Mouse (Mus musculus) stomach, embryonic 16.5 days (tissue): ENCODE measurements around the gene Foxf2. TPM values are rescaled to one million over a fixed set of nuclear protein-coding genes. Genes with fewer than 3 reads are reported as not detected.

Experiments used
- ATAC-seq: fragments of 200-750 bp; cut with Nextera tagmentation; 2 replicates; pipeline ENCODE4 v1.8.0; 2017; ENCODE audit warnings: moderate number of reproducible peaks, moderate TSS enrichment; ENCODE audit not compliant: insufficient read depth, low FRiP score
- H3K27ac ChIP-seq: fragments of 300-500 bp; sonication (generic); 2 replicates; pipeline ENCODE4 v1.5.1; 2014; ENCODE audit warnings: low read length
- H3K27me3 ChIP-seq: fragments of 300-500 bp; sonication (generic); 2 replicates; pipeline ENCODE4 v1.6.1; 2014; ENCODE audit warnings: low read length, control low read depth, mixed read lengths; ENCODE audit not compliant: control insufficient read depth, insufficient read depth
- H3K36me3 ChIP-seq: fragments of 300-500 bp; sonication (generic); 2 replicates; pipeline ENCODE4 v1.6.1; 2014; ENCODE audit warnings: low read length; ENCODE audit not compliant: control insufficient read depth, insufficient read depth
- H3K4me1 ChIP-seq: fragments of 300-500 bp; sonication (generic); 2 replicates; pipeline ENCODE4 v1.6.1; 2014; ENCODE audit warnings: low read length, control low read depth, mixed read lengths; ENCODE audit not compliant: control insufficient read depth, insufficient read depth
- H3K4me2 ChIP-seq: fragments of 300-500 bp; sonication (generic); 2 replicates; pipeline ENCODE4 v1.6.1; 2014; ENCODE audit warnings: low read depth, low read length, mixed read lengths
- H3K4me3 ChIP-seq: fragments of 300-500 bp; sonication (generic); replicated peaks from 2 replicates; pipeline ENCODE4 v1.5.1; 2014; ENCODE audit warnings: mild to moderate bottlenecking, low read length
- H3K9ac ChIP-seq: fragments of 300-500 bp; sonication (generic); 2 replicates; pipeline ENCODE4 v1.6.1; 2014; ENCODE audit warnings: low read length
- H3K9me3 ChIP-seq: fragments of 300-500 bp; sonication (generic); replicated peaks from 2 replicates; pipeline ENCODE4 v1.6.1; 2016; ENCODE audit warnings: low read length, control low read depth; ENCODE audit not compliant: control insufficient read depth
- WGBS: fragments of 180-500 bp; shearing (Covaris S2); extraction: QIAGEN DNeasy Blood & Tissue Kit; methylation state at CpG from one replicate; pipeline ENCODE4 v1.1.7; 2014; 5-methylcytosine and 5-hydroxymethylcytosine counted together
- polyA plus RNA-seq: library from polyadenylated mRNA; unstranded; fragments of >200 nt; fragmentation: Nextera tagmentation; extraction: Ambion mirVana; gene quantifications from 2 replicates; pipeline ENCODE4 v1.2.1, GENCODE M21; 2015

Gene Foxf2
- polyA plus RNA-seq, 1 experiment from 2014 or later: 11.9 TPM

GRCm38 (mm10) chr13:31623291-31623690, 2.3 kb upstream of the Foxf2 start:
- Histone ChIP-seq H3K9ac (no peak overlapping the region), H3K9me3 (no peaks in the 10 kb centered on the region), H3K4me1 (peaks cover 15% of the 10 kb centered on the region), H3K4me3 (peak overlapping the region; percentile 68; the same call in 1 of the 2 replicates), H3K36me3 (no peaks in the 10 kb centered on the region), H3K27ac (no peak overlapping the region), H3K27me3 (peaks cover 68% of the 10 kb centered on the region), H3K4me2 (peak overlapping the region; percentile 78)
- 23% methylated on average over 6 of the region's 6 CpGs for WGBS
- ATAC-seq: no peak

GRCm38 (mm10) chr13:31623906-31624860, 1.4 kb upstream of the Foxf2 start:
- Histone ChIP-seq H3K36me3 (no peaks in the 10 kb centered on the region), H3K9ac (peak overlapping the region; percentile 85), H3K4me1 (peaks cover 14% of the 10 kb centered on the region), H3K27ac (peak overlapping the region; percentile 84), H3K4me2 (peak overlapping the region; percentile 78), H3K9me3 (no peaks in the 10 kb centered on the region), H3K4me3 (peak overlapping the region; percentile 68), H3K27me3 (peaks cover 61% of the 10 kb centered on the region)
- WGBS: 7% methylated on average over 20 of the region's 20 CpGs
- peak; percentile 15; the same call in 1 of the 2 replicates for ATAC-seq

- Histone ChIP-seq H3K4me3 (peak overlapping the region; percentile 68), H3K4me1 (peaks cover 11% of the 10 kb centered on the region), H3K9ac (peak overlapping the region; percentile 85), H3K9me3 (no peaks in the 10 kb centered on the region), H3K27ac (peak overlapping the region; percentile 84), H3K36me3 (no peaks in the 10 kb centered on the region), H3K27me3 (peaks cover 59% of the 10 kb centered on the region), H3K4me2 (peak overlapping the region; percentile 78)
- whole genome bisulfite sequencing: 2% methylated on average over 13 of the region's 13 CpGs
- peak; percentile 5; the same call in 1 of the 2 replicates for ATAC-seq
Observed at GRCm38 (mm10) chr13:31624966-31625332, 667 bp upstream of the Foxf2 start.

GRCm38 (mm10) chr13:31626183-31626801, 676 bp downstream of the Foxf2 start:
- H3K4me1 ChIP-seq: peaks cover 10% of the 10 kb centered on the region
- peak overlapping the region; percentile 84 for H3K27ac ChIP-seq
- peak overlapping the region; percentile 85 for H3K9ac ChIP-seq
- H3K36me3 ChIP-seq: no peaks in the 10 kb centered on the region
- peak overlapping the region; percentile 68 for H3K4me3 ChIP-seq
- H3K9me3 ChIP-seq: no peaks in the 10 kb centered on the region
- peak overlapping the region; percentile 78 for H3K4me2 ChIP-seq
- ATAC-seq: no peak
- peaks cover 56% of the 10 kb centered on the region for H3K27me3 ChIP-seq
- WGBS: under 1% methylated on average over 60 of the region's 60 CpGs

GRCm38 (mm10) chr13:31626991-31627625, 1.5 kb downstream of the Foxf2 start:
- Histone ChIP-seq H3K27me3 (peaks cover 56% of the 10 kb centered on the region), H3K4me3 (peak overlapping the region; percentile 68), H3K4me2 (peak overlapping the region; percentile 78), H3K27ac (peak overlapping the region; percentile 84), H3K4me1 (peaks cover 10% of the 10 kb centered on the region), H3K9me3 (no peaks in the 10 kb centered on the region), H3K9ac (peak overlapping the region; percentile 85), H3K36me3 (no peaks in the 10 kb centered on the region)
- 5% methylated on average over 24 of the region's 24 CpGs for WGBS
- ATAC-seq: no peak

GRCm38 (mm10) chr13:31627864-31628690, 2.5 kb downstream of the Foxf2 start:
- H3K4me2 ChIP-seq: peak overlapping the region; percentile 78

GRCm38 (mm10) chr13:31628691-31629180, 3.1 kb downstream of the Foxf2 start:
- 16% methylated on average over 14 of the region's 14 CpGs for WGBS
- Histone ChIP-seq H3K9ac (peak overlapping the region; percentile 85), H3K27me3 (peaks cover 50% of the 10 kb centered on the region), H3K36me3 (no peaks in the 10 kb centered on the region), H3K9me3 (no peaks in the 10 kb centered on the region), H3K4me2 (peak overlapping the region; percentile 78), H3K27ac (peak overlapping the region; percentile 29; the same call in 1 of the 2 replicates), H3K4me1 (peaks cover 15% of the 10 kb centered on the region), H3K4me3 (peak overlapping the region; percentile 68)
- no peak for ATAC-seq

More at GRCm38 (mm10) chr13:31627864-31628690, 2.5 kb downstream of the Foxf2 start:
- peaks cover 10% of the 10 kb centered on the region for H3K4me1 ChIP-seq
- H3K9me3 ChIP-seq: no peaks in the 10 kb centered on the region
- 26% methylated on average over 8 of the region's 8 CpGs for WGBS
- peak overlapping the region; percentile 29 for H3K27ac ChIP-seq
- peak overlapping the region; percentile 68 for H3K4me3 ChIP-seq
- ATAC-seq: no peak
- H3K9ac ChIP-seq: peak overlapping the region; percentile 85
- no peaks in the 10 kb centered on the region for H3K36me3 ChIP-seq
- H3K27me3 ChIP-seq: peaks cover 55% of the 10 kb centered on the region

GRCm38 (mm10) chr13:31629321-31629851, 3.8 kb downstream of the Foxf2 start:
- H3K9me3 ChIP-seq: no peaks in the 10 kb centered on the region
- peaks cover 44% of the 10 kb centered on the region for H3K27me3 ChIP-seq
- H3K27ac ChIP-seq: peak overlapping the region; percentile 2; the same call in 1 of the 2 replicates
- WGBS: 5% methylated on average over 40 of the region's 40 CpGs
- no peak for ATAC-seq
- peaks cover 15% of the 10 kb centered on the region for H3K4me1 ChIP-seq
- peak overlapping the region; percentile 78 for H3K4me2 ChIP-seq
- H3K9ac ChIP-seq: peak overlapping the region; percentile 85
- H3K4me3 ChIP-seq: peak overlapping the region; percentile 68
- no peaks in the 10 kb centered on the region for H3K36me3 ChIP-seq
